Mouse (Mus musculus) lung, adult 2 months (tissue): Measurements from ENCODE around the gene Mical1. TPM values are rescaled to one million over a fixed set of nuclear protein-coding genes. Genes with fewer than 3 reads are reported as not detected.
A peak's percentile ranks its signal among the peaks of the same experiment; 100 is the strongest.

Source experiments
- DNase-seq: peaks from one replicate; pipeline ENCODE4 v3.0.0; 2022
- H3K4me1 ChIP-seq: fragments of 200-500 bp; 2 replicates; pipeline ENCODE4 v1.6.1; 2011; ENCODE audit warnings: low read length; ENCODE audit not compliant: control insufficient read depth, insufficient read depth
- H3K4me3 ChIP-seq: fragments of 200-500 bp; replicated peaks from 2 replicates; pipeline ENCODE3; 2011; ENCODE audit warnings: low read depth, mild to moderate bottlenecking, control low read depth, low read length; ENCODE audit errors: extremely low read depth
- CTCF ChIP-seq: fragments of 200-500 bp; IDR thresholded peaks from 2 replicates; pipeline ENCODE4 v1.5.1; 2011; ENCODE audit warnings: mild to moderate bottlenecking, low read length, control low read depth; ENCODE audit not compliant: insufficient read depth
- POLR2A ChIP-seq: fragments of 200-500 bp; IDR thresholded peaks from 2 replicates; pipeline ENCODE4 v1.6.1; 2011; ENCODE audit warnings: low read depth, mild to moderate bottlenecking, control low read depth, low read length, borderline replicate concordance; ENCODE audit errors: extremely low read depth
- WGBS: fragments of 180-500 bp; shearing (Covaris S2); methylation state at CpG from one replicate; pipeline ENCODE4 v1.1.7; 2018; 5-methylcytosine and 5-hydroxymethylcytosine counted together
- polyA plus RNA-seq: library from polyadenylated mRNA; depleted of rRNA; stranded (reverse); fragments of >200 nt; gene quantifications from 2 replicates; pipeline ENCODE4 v1.2.3, GENCODE M21; 2012; rRNA removed

The Mical1 gene
- polyA plus RNA-seq, 1 experiment = 70.7 TPM

DNA sequence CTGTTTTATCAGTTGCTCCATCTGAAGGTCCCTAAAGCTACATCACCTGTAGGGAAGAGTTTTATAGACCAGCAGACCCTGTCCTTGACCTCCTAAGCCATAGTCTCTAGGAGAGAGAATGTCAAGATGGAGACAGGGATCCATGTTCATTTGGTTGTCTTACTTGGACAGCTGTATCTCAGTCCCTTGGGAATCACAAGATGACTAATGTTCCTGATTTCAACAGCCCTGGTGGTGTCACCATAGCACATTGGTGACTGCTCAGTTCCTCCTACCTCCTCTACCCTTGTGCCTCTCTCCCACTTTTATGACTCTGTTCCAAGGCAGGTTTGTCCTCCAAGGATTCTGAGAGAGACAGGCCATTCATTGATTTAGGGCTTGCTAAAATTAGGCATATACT, 38.8 kb downstream of the Mical1 start:
- no peak overlapping the region for H3K4me3 ChIP-seq
- no peak for DNase-seq
- TF ChIP-seq CTCF = no peak
- no peak for TF ChIP-seq POLR2A
- no peaks in the 10 kb centered on the region for H3K4me1 ChIP-seq

DNA sequence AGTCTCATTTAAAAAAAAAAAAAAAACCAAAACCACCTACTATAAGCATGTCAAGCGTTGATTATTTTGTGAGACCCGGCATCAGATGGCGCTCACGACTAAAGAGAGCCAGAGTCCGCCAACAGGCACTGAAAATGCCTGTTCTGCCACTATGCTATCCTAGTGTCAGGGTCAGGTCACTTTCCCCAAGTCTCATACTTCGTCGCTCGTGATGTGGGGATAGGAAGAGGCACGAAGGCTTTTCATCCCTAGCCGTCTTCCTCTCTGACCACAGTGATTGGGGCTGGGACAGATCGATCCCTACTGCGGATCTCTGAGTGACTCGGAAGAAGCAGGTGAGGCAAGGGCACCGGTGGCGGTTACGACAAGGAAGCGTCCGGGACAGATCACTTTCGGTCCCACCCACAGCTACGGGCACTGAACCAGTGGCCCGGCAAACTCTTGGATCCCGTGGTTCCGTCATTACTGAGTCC, 42.4 kb downstream of the Mical1 start:
- WGBS = under 1% methylated on average over 23 of the region's 23 CpGs

DNA sequence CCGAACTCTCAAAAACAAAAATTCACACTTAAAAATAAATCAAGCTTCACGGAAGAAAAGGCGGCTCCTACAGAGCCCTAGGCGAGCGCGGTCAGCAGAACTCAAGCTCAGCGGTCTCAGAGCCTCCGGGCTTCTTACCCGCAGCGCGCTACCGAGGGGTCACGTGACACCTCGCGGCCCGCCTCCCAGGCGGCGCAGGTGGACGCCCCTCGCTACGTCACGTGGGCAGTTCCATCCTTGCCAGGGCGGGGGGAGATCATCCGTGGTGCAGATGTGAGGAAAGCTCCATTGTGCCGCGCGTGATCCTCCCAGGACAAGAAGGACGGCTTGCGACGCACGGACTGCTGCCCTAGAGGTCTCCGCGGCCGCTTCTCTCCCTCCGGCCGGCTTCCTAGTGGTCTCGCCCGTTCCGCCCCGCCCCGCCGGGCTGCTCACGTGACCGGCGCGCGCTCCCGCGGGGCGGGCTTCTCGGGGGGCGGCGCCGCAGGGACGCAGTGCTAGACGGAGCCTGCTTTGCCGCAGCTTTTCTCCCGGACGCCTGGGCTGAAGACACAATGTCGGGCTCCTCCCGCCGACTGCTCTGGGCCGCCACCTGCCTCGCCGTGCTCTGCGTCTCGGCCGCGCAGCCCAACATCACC, 43.0 kb downstream of the Mical1 start, which contains the start of gene Cd164:
Gene Cd164 (plus strand): TSS at position 434 of the 638 bp plus-strand sequence.
- TF ChIP-seq CTCF = no peak
- peak; percentile 98 for TF ChIP-seq POLR2A
- peak within 1 kb of the TSS; percentile 92 for H3K4me3 ChIP-seq
- DNase-seq = peak; percentile 91
- under 1% methylated on average over 69 of the region's 69 CpGs for WGBS
- peaks cover 7% of the 10 kb centered on the region for H3K4me1 ChIP-seq

More for the DNA sequence above, 42.4 kb downstream of the Mical1 start:
- Histone ChIP-seq H3K4me1 (peaks cover 7% of the 10 kb centered on the region), H3K4me3 (peak overlapping the region; percentile 92)
- no peak for TF ChIP-seq POLR2A
- peak; percentile 57 for TF ChIP-seq CTCF
- no peak for DNase-seq

DNA sequence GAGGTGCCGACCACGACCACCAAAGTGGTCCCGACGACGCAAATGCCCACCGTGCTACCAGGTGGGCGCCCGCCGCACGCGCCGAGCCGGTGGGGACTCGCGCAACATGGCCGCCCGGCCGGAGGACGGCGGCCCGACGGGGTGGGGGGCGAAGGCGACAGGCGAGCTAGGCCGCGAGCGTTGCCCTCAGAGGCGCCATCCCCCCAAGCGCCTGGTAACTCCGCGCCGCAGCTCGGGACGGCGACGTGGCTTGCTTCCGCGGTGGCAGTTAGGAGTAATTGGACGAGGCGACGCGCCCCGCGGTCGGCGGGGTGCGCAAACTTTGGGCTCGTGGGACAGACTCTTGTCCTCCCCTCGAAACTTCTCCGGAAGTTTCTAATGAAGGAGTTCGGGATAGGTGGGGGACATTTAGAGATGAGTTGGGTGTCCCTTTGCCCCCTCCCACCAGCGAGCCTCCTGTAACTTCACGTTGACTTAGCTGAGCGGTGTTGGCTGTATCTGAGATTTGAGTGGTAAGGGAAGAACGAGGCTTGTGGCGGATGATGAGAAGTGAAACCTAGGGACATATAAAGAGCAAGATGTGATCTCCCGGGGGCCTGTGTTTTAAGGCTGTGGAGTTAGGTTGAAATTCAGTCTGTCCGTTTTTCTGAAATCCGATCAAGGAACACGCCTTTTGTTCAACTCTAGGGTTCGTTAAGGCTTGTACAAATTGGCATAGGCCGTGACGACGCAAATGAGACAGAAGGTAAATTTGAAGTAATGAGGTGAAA, 43.7 kb downstream of the Mical1 start:
- peaks cover 10% of the 10 kb centered on the region for H3K4me1 ChIP-seq
- TF ChIP-seq POLR2A = 0 out of 2 replicates have a peak, but pooled peaks have one; percentile 13
- TF ChIP-seq CTCF = no peak
- DNase-seq = peak; percentile 75
- under 1% methylated on average over 64 of the region's 65 CpGs for WGBS
- peak overlapping the region; percentile 78 for H3K4me3 ChIP-seq

DNA sequence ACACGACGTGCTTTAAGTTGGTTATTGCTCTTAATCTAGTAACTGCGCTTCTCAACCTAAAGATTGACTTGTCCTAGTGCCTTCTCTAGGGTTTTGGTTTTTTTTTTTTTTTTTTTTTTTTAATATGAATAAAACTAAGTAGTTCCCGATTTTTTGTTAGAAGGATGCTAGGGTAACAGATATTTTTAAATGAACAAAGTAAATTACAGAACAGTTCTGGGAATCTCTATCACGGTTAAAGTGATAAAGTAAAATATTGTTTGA, 44.2 kb downstream of the Mical1 start:
- WGBS = 3% methylated on average over 5 of the region's 5 CpGs

DNA sequence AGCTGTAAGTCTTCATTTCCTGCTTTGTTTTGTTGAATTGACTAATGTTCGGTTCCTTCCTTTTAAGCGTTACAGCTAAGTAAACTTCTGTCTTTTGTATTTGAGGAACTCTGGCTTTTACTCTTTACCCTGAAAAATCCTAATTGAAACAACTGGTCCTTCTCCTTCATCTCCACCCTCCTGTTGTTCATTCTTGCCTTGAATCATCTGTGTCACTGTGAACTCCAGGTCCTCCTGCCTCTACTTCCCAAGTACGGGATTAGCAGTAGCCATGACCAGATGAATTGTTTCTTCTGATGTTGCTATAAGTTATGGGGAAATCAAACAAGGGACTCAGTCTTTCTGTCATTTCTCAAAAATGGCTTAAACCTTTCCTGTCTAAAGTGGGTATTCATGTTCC, 47.3 kb downstream of the Mical1 start:
- WGBS = 39% methylated on average over 3 of the region's 3 CpGs
- H3K4me3 ChIP-seq = no peak overlapping the region
- no peak for DNase-seq
- H3K4me1 ChIP-seq = peaks cover 13% of the 10 kb centered on the region
- no peak for TF ChIP-seq CTCF
- TF ChIP-seq POLR2A = no peak

More for the DNA sequence above, 44.2 kb downstream of the Mical1 start:
- peaks cover 12% of the 10 kb centered on the region for H3K4me1 ChIP-seq
- DNase-seq = no peak
- peak overlapping the region; percentile 78 for H3K4me3 ChIP-seq
- TF ChIP-seq POLR2A (no peak), CTCF (no peak)

DNA sequence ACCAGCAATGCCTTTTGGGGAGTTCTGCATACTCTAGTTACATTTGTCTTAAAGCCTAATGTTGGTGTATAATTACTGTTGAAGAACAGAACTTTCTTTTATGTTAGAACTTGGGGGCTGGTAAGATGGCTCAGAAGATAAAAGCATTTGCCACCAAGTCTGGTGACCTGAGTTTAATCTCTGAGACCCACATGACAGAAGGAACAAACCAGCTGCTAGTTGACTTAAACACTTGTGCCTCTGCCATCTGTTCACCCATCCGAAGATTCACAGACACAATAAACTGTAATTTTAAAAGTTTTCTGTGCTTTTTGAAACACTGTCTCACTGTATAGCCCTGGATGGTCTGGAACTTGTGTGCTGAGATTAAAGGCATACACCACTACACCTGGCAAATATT, 49.6 kb downstream of the Mical1 start:
- no peak for DNase-seq
- WGBS = 64% methylated on average over 1 of the region's 1 CpGs
- Histone ChIP-seq H3K4me3 (no peak overlapping the region), H3K4me1 (peaks cover 13% of the 10 kb centered on the region)
- TF ChIP-seq CTCF = no peak
- TF ChIP-seq POLR2A = no peak

DNA sequence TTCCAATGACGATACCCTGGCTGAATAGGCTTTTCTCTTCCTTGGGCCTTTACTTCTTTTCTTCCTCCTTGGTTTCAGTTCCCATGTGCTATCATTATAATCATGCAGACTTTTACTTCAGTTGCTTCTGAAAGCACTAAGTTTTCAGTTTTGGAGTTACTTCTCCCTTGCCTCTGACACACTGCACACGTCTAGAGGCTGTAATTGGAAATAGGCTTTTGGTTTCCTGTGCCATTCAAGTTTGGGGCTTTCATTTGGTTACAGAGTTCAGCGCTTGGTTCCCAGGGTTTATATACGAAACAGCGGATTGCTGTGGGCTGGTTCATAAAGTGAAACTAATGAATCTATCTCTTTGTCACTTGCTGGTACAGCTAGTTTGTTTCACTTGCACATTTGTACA, 53.9 kb downstream of the Mical1 start:
- WGBS = 85% methylated on average over 5 of the region's 5 CpGs
- Histone ChIP-seq H3K4me1 (peaks cover 3% of the 10 kb centered on the region; the same call in 1 of the 2 replicates), H3K4me3 (no peak overlapping the region)
- no peak for DNase-seq
- TF ChIP-seq POLR2A (no peak), CTCF (no peak)

DNA sequence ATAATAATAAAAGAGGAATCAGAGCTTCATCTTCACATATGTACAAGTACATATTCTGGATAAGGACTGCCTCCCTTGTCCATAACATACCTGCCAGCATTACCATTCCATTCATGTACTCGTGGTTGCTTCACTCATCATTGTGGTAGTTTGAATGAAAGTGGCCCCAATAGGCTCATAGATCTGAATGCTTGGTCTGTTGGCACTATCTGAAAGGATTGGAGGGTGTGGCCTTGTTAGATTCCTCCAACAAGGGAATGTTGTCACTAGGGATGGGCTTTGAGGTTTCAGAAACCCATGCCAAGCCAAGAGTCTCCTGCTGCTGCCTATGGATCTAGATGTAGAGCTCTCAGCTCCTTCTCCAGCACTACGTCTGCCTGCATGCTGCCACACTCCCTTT, 59.9 kb downstream of the Mical1 start:
- 94% methylated on average over 2 of the region's 2 CpGs for WGBS
- Histone ChIP-seq H3K4me1 (no peaks in the 10 kb centered on the region), H3K4me3 (no peak overlapping the region)
- TF ChIP-seq POLR2A (no peak), CTCF (no peak)
- no peak for DNase-seq

Other genes with a start within 250 kb of the Mical1 start
- 10.8 and 13.6 TPM in 2 replicates for gene Fig4, start 173.1 kb upstream of the Mical1 start, polyA plus RNA-seq
- gene Ak9, start 172.3 kb upstream of the Mical1 start, polyA plus RNA-seq = 0.38 and 0.56 TPM in 2 replicates
- gene Zbtb24, start 25.9 kb upstream of the Mical1 start, polyA plus RNA-seq = 13.1 and 14.5 TPM in 2 replicates
- 67.9 and 72.7 TPM in 2 replicates for gene Smpd2, start 14.1 kb downstream of the Mical1 start, polyA plus RNA-seq
- 2.4 and 4.2 TPM in 2 replicates for gene Ppil6, start 14.1 kb downstream of the Mical1 start, polyA plus RNA-seq
- gene Cd164, start 43.1 kb downstream of the Mical1 start, polyA plus RNA-seq = 93.4 and 131 TPM in 2 replicates
- gene Ccdc162, start 240.3 kb downstream of the Mical1 start, polyA plus RNA-seq = 6.2 and 8.5 TPM in 2 replicates